Mouse (Mus musculus) MEL (cell line): ENCODE measurements at regions not wholly inside any gene's neighbourhood (a gene's known extent, or its start where the extent isn't known, plus 50 kb on each side); places are given as distances from the start of the nearest gene placed in this dataset.

ENCODE experiments used
- CTCF ChIP-seq, 3 experiments: IDR thresholded peaks in 2 of 3; conservative IDR thresholded peaks in 1 of 3; 2 replicates each; pipeline ENCODE4 v1.5.1; 2011 to 2012; ENCODE audit warnings: low read length in 3 of 3, low read depth in 2 of 3, mild to moderate bottlenecking in 2 of 3, improper control_type of control experiment in 1 of 3, inconsistent platforms in 1 of 3, mixed read lengths in 1 of 3, moderate library complexity in 1 of 3; ENCODE audit not compliant: control insufficient read depth in 1 of 3, insufficient read depth in 1 of 3, poor library complexity in 1 of 3, severe bottlenecking in 1 of 3
- ELF1 ChIP-seq: IDR thresholded peaks from 2 replicates; pipeline ENCODE4 v1.6.1; 2014; ENCODE audit warnings: low read depth, mild to moderate bottlenecking, inconsistent platforms, low read length, improper control_type of control experiment, moderate library complexity
- POLR2A ChIP-seq, 2 experiments: IDR thresholded peaks; 2 replicates each; pipeline ENCODE4 v1.6.1; 2011 to 2012; ENCODE audit warnings: low read length in 2 of 2, mild to moderate bottlenecking in 2 of 2, control low read depth in 1 of 2, improper control_type of control experiment in 1 of 2, low read depth in 1 of 2, moderate library complexity in 1 of 2; ENCODE audit not compliant: control insufficient read depth in 1 of 2, insufficient read depth in 1 of 2, poor library complexity in 1 of 2

GRCm38 (mm10) chr3:99067168-99067567 is 73.7 kb upstream of the Wars2 start:
- TF ChIP-seq POLR2A (IDR thresholded peaks at IDR 0.05; ENCODE audit: control insufficient read depth in 1 of 2, insufficient read depth in 1 of 2, low read depth in 1 of 2, low read length in 2 of 2, poor library complexity in 1 of 2) (no peak), ELF1 (no peak), CTCF (IDR thresholded peaks at IDR 0.05 in 2 of 3, conservative IDR thresholded peaks at IDR 0.05 in 1 of 3; ENCODE audit: control insufficient read depth in 1 of 3, insufficient read depth in 1 of 3, low read depth in 2 of 3, low read length in 3 of 3, poor library complexity in 1 of 3, severe bottlenecking in 1 of 3) (no peak)
